Mouse (Mus musculus): Measurements from ENCODE around the gene Col11a2.

Gene Col11a2

DNA sequence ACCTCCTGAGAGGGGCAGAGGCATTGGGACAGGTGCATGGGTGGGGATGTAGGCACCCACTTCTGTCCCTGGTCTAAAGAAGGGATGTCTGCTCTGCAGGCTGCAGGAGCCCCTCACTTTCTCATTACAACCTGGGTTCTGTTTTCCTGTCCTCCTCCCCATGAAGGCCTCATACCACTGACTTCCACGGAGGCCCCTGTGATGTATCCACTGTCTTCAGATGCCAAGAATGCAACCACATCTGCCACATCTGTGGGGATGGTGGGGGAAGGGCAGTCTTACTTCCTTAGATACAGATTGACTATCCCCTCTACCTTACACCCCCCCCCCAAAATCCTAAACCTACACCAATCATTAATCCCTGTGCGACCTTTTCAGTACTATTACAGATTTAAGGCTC, 13.0 kb upstream of the Col11a2 start:
- DNase-seq (ENCODE audit: low read depth) = peak; percentile 60

DNA sequence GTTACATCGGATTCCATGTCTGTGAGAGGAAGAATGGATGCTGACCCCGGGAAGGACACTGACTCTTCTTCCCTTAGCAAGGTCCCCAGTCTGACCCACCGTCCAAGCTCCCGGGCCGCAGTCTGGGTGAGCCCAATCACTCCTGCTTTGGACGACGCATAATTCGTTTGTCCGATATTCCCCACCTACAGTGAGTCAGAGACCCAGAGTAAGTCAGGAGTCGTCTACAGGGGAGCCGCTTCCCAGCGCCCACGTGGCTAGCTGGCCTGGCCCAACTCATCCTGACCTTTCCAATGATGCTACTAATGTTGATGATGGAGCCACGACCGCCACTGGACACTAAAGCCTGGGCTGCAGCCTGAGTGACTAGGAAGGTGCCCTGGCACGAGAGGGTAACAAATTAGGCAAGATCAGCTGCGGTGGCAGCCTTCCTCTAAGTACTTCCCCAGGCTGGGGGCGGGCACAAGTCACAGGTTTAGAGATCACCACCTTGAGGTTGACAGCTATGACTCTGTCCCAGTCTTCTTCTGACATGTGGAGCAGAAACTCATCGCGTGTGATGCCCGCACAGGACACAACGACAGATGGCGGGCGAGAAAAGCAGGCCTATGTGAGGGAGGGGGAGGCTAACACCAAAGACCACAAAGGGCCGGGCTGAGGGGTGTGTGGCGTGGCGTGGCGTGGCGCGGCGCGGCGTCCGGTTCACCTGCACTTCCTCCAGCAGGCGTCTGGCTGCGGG, 12.2 kb upstream of the Col11a2 start:
- DNase-seq (ENCODE audit: low read depth) = peak; percentile 68

DNA sequence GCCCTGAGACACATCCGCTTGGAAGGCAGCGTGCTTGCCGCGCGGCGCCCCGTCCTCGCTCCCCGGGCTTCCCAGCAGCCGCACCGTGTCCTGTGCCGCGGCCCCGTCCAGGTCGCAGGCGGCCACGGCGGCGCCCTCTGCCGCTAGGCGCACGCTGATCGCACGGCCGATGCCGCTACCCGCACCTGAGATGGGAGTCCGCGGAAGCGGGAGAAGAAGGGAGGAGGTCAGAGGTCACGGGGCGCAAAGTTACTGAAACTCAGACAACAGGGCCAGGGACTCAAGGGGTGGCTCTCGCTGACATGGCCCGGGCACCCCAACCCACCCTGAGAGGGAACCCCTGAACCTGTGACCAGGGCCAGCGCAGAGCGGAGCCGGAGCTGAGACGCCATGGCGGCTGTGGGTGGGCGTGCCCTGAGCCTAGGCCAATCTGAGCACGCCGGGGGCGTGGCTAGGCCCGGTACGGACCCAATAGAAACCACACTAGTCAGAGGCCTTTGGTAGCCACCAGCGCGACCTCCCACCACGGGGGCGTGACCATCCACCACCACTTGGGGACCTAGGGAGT, 11.5 kb upstream of the Col11a2 start, which contains the start of gene H2-Ke6:
TSS of gene H2-Ke6 (minus strand) at position 405 of the 568 bp plus-strand sequence.
- peak; percentile 97 for DNase-seq (ENCODE audit: low read depth)

DNA sequence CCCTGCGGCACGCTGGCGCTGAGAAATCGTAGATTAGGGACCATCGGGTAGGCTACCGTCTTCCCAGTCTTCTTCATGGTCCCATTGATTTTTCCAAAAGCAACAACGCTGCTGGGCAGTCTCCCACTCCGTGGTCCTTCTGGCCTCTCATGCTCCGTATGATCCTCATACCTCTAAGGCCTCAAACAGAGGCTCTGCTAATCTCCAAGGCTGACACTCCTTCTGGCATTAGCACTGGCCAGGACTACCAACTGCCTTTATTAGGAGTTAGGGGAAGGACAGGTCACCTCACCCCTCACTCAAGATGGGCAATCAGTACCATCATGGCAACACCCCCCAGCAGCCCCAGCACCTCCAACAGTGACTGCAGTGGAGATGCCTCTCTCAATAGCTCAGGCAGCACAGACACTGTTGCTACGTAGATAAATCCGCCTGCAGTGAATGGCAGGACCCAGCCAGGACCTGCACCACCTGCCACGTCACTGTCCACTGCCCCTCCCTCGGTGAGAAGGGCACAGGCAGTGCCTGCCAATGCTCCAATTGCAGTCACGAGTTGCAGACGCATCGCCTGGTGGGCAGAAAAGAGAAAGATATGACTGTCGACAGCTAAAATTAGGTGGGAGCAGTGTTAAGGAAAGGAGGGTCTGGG, 10.6 kb upstream of the Col11a2 start:
- DNase-seq (ENCODE audit: low read depth) = no peak

DNA sequence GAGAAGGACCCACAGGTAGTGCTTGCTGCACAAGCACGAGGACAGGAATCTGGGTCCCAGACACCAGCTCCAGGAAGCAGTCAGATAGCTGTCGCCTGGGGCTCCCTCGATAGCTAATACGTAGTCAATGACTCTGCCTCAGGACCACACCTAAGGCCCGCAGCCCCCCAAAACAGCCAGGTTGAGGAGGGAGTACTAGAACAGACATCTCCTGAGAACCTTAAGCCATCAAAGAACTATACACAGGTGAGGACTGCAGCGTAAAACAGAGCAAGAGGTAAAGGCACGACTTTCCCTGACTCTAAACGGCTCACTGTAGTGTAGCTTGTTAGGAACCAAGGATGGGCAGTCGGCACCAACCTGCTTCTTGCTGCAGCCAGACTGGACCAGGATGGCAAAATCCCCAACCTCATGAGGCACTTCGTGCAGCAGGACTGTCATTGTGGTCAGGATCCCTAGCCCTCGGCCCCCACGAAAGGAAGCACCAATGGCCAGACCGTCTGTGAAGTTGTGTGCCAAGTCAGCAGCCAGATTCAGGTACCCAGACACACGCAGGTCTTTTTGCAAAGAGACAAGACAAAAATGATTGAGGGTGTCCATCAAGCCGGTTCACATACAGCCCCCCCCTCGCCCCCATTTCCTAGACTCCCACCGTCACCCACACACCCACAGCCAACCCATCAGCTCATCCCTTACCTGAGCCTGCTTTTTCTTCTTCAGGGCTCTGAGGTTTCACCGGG, 9.9 kb upstream of the Col11a2 start:
- DNase-seq (ENCODE audit: low read depth) = no peak

DNA sequence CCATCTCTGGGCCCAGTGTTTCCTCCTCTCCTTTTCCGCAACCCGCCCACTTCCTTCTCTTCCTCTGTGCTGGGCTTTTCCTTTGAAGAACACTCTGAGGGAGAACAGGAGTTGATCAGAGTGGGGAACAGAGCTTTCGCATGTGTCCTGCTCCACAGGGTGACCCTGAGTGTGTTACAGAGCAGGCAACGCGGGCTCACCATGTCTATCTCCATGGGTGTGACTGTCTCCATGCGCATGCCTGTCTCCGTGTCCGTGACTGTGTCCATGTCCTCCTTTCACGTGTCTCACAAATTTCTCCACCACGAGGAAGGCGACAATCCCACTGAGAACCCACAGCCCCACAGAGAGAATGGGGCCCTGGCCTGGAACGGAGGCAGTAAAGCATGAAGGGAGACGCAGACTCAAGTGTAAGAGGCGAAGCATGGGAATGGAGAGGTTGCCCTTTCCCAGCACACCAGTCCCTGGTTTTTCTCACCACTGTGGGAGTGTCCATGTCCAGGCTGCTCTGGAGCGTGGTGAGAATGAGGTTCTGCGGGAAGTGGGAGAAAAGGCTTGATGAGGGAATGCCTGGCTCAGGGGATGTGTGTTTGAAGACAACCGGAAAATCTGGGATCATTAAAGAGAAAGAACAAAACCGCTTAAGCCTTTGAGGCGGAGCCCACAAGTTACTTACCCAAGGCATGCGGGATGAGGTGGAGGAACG, 9.2 kb upstream of the Col11a2 start:
- no peak for DNase-seq (ENCODE audit: low read depth)

DNA sequence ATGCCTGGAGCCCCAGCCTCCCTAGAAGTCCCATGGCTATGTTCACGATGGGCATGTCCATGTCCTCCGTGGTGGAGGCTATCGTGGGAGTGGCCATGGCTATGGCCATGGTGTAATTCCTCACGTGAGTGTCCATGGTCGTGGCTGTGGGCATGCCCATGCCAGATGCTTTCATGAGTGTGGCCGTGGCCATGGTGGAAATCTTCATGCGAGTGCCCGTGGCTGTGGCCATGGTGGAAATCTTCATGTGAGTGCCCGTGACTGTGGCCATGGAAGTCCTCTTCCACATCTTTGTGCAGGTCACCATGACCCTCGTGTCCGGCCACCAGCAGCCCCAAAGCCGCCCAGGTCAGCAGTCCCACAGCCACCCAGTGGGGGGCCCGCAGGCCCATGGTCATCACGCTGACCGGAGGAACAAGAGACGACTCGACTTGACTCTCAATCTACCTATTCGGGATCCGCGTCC, 8.3 kb upstream of the Col11a2 start:
- peak; percentile 64 for DNase-seq (ENCODE audit: low read depth)

DNA sequence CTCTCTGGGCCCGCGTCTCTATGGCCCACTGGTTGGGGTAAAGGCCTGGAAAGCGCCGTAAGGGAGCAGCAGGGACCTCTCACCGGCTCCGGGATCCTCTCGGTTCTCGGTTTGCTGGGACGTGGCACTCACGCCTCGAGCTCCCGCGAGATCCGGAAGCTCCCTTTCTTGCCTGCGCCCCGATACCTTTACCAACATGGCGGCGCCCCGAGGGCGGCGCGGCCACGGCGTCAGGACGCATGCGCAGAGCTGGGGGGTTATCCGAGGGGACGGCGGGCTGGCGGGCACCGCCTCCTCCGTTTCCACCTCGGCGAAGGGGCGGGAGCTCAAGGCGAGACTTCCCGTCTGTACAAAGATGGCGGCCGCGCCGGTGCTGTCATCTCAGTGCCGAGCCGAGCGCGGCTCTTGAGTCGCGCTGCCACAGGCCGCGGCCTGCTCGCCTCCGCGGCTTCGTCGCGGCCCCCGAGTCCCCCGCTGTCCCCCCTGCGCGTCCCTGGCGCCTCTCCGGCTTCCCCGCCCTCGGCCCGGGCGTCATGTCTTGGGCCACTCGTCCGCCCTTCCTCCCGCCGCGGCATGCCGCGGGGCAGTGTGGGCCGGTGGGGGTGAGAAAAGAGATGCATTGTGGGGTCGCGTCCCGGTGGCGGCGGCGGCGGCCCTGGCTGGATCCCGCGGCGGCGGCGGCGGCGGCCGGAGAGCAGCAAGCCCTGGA, 7.6 kb upstream of the Col11a2 start, which contains the start of the genes Slc39a7 and Rxrb:
TSS of gene Slc39a7 (minus strand) at position 218 of the 709 bp plus-strand sequence.
TSS of gene Rxrb (plus strand) at position 348 of the 709 bp plus-strand sequence.
- DNase-seq (ENCODE audit: low read depth) = peak; percentile 100

DNA sequence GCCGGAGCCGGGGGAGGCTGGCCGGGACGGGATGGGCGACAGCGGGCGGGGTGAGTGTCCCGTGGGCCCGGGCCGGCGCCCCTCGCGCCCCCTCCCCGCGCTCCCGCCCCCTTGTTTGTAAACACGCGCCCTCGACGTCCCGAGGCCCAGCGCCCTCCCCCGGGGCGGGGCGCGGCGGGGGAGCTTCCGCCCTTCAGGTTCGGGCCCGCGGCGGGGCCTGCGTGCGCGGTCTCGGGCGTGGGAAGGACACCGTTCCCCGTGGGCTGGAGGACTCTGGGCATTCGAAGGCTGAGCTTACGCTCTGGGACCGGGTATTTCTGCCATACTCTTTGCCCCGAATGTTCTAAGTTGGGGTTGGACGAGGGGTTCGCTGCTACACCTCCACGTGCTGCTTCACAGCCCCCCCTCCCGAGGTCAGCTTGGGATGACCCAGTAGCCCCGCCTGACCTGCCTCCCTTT, 7.0 kb upstream of the Col11a2 start:
- peak; percentile 82 for DNase-seq (ENCODE audit: low read depth)

DNA sequence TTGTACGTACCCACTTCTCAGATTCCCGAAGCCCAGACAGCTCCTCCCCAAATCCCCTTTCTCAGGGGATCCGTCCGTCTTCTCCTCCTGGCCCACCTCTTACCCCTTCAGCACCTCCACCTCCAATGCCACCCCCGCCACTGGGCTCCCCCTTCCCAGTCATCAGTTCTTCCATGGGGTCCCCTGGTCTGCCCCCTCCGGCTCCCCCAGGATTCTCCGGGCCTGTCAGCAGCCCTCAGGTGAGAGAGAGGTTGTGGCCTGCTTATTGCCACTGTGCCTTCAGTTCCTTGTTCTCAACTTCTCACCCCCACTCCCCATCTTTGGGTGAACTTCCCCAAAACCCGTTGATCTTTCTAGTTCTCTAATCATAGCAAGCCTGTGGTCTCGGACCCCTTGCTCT, 6.4 kb upstream of the Col11a2 start:
- DNase-seq (ENCODE audit: low read depth) = no peak

DNA sequence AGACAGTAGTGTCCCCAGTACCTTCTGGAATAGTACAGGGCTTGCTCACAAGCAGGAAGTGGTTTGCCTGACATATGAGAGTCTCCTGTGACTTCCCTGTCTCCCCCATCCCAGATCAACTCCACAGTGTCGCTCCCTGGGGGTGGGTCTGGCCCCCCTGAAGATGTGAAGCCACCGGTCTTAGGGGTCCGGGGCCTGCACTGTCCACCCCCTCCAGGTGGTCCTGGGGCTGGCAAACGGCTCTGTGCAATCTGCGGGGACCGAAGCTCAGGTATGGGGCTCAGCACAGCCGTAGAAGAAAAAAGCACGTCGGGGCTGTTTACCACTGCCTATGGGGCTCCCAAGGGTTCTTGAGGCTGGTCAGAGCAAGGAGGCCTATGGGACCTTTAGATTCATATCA, 5.8 kb upstream of the Col11a2 start:
- no peak for DNase-seq (ENCODE audit: low read depth)

DNA sequence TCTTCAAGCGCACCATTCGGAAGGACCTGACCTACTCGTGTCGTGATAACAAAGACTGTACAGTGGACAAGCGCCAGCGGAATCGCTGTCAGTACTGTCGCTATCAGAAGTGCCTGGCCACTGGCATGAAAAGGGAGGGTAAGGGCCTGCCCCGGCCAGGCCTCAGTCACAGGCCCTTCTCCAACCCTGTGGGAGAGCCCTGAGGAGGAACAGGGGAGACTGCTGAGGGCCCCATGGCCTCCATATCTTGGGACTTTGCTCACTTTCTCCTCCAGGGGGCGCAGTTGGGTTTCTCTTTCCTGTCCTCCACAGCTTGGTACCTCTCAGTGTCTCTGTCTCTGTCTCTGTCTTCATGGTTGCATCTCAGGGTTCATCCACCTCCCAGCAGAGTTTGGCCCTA, 5.2 kb upstream of the Col11a2 start:
- DNase-seq (ENCODE audit: low read depth) = peak; percentile 82

DNA sequence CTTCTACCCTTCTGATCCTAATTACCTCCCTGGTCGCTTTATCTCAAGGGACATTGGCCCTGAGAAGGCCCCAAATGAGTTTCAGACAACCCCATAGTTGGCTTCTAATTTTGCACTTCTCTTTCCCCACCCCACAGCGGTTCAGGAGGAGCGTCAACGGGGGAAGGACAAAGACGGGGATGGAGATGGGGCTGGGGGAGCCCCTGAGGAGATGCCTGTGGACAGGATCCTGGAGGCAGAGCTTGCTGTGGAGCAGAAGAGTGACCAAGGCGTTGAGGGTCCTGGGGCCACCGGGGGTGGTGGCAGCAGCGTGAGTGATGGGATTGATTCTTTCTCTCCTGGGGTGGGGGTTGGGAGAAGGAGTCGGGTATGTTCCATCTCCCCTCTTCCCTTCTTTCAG, 3.7 kb upstream of the Col11a2 start:
- DNase-seq (ENCODE audit: low read depth) = no peak

DNA sequence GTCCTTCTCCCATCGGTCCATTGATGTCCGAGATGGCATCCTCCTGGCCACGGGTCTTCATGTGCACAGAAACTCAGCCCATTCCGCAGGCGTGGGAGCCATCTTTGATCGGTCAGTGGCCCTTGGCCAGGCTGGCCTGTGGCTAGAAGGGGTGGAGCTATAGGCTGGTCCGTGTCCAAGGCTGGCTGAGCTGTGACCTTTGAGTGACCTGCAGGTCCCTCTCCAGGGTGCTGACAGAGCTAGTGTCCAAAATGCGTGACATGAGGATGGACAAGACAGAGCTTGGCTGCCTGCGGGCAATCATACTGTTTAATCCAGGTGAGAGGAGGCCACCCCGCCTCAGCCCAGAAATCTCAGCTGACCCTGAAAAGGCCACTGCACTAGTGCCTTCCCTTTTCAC, 2.6 kb upstream of the Col11a2 start:
- no peak for DNase-seq (ENCODE audit: low read depth)

DNA sequence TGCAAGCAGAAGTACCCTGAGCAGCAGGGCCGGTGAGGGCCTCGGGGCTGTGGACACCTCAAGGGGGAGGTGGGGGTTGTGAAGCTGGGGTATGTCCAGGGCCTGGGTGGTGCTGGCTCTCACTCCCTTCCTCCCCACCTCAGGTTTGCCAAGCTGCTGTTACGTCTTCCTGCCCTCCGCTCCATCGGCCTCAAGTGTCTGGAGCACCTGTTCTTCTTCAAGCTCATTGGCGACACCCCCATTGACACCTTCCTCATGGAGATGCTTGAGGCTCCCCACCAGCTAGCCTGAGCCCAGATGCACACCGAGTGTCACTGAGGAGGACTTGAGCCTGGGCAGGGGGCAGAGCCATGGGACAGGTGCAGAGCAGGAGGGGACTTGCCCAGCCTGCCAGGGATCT, 2.0 kb upstream of the Col11a2 start:
- no peak for DNase-seq (ENCODE audit: low read depth)

DNA sequence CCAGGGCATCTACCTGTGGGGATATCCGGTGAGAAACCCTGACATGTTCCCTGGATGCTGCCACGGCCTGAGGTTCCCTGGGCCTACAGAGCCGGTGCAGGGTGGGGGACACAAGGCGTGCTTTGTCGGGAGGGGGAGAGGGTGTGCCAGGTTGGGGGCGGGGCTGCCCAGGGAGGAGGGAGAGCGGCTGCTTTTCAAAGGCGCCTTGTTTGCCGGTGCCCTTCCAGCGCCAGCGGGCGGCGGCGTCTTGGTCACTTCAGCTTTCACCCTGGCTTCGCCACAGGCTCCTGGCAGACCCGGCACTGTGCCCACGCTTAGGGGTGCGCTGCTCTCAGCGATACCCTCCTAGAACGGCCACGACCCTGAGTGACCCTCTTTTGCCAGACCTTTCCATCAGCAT, 797 bp upstream of the Col11a2 start:
- no peak for DNase-seq (ENCODE audit: low read depth)

DNA sequence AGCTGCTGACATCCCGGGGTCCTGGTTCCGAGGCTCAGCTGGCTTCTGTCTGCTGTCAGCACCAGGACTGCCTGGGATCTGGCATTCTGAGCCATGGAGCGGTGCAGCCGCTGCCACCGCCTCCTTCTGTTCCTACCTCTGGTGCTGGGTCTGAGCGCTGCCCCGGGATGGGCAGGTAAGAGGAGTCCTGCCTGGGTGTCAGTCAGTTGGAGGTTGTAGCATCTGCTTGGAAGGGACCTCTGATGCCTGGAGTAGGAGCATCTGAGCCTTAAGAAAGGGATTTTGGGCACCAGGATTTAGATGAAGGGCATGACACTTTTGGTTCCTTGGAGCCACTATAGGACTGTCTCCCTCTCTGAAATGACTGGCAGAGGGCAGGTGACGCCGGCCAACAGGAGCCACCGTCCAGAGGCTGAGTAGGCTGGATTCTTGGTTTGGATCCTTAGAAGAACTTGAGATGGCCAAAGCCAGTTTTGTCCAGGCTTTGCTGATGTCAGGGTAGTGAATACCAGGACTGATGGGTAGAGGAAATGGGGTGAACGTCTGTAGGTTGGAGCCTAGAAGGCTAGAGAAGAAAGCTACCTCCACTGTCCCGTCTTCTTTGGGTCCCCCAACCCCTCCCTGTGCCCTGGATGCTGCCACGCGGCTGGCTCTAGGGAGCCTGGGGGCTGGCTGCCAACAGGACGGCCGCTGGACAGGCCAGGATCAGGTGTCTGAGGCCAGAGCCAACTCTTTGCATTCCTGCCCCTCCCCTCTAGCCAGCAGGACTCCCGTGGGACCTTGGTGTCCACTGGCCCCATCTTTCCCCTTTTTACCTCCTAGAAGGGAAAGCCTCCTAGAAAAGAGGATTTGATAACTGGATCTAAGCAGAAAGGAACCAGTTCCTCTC, 569 bp downstream of the Col11a2 start:
- DNase-seq (ENCODE audit: low read depth) = peak; percentile 70

DNA sequence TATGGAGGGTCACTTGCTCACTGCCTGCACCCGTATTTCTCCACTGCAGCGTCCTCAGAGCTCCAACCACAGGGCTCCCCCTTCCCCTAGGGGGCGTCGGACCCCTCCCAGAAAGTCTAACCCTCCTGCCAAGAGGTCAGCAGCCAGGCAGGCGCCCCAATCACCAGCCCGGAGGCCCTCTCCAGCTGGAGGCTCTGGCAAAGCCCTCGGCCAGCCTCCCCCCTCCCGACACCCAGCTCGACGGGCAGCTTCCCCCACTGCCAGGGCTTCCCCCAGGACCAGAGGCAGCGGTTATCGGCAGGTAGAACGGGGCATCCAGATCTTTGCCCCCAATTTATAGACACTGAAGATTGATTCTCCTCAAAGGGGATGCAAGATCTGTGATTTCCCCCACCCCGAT, 6.7 kb downstream of the Col11a2 start:
- no peak for DNase-seq (ENCODE audit: low read depth)

DNA sequence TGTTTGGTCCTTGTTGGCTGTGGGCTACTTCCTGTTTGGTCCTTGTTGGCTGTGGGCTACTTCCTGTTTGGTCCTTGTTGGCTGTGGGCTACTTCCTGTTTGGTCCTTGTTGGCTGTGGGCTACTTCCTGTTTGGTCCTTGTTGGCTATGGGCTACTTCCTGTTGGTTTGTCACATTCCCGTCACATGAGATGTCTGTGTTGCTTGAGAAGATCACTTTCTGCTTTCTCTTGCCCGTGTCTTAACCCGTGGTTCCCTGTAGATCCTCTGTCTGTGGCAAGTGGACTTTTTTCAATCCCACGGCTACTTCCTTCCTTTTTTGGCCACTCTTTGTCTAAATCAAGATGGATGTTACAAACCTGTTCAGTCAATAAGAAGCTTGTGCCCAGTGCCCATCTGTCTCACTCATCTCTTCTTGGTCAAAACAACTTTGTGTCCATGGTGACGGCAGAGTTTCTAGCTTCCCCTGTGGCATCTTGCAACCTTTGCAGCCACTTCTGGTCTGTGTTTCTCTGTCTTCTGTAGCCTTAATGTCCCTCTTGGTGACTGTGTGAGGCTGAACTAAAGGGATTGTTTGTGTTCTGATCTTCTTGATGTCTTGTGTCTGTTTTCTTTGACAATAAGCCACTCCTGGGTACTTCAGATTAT, 8.3 kb downstream of the Col11a2 start:
- no peak for DNase-seq (ENCODE audit: low read depth)
